Mouse (Mus musculus): ENCODE data around the gene Npffr2. TPM values are rescaled to one million over a fixed set of nuclear protein-coding genes. Genes with fewer than 3 reads are reported as not detected.

The Npffr2 gene
- total and polyA plus RNA-seq, 3 experiments, result not detected

GRCm38 (mm10) chr5:89578678-89579077 is 51.4 kb downstream of the Npffr2 start:
- Histone ChIP-seq H3K9ac (ENCODE audit: low read depth, low read length) (no peak overlapping the region), H3K27ac (no peak overlapping the region), H3K36me3 (ENCODE audit: control insufficient read depth, insufficient read depth, low read length) (no peaks in the 10 kb centered on the region), H3K27me3 (ENCODE audit: control insufficient read depth, insufficient read depth, low read length) (no peaks in the 10 kb centered on the region), H3K79me2 (replicated peaks; ENCODE audit: control insufficient read depth, insufficient read depth, low read length) (no peaks in the 10 kb centered on the region), H3K4me3 (no peak overlapping the region), H3K4me1 (ENCODE audit: control insufficient read depth, insufficient read depth, low read length) (no peaks in the 10 kb centered on the region)
- whole genome bisulfite sequencing, result 66% methylated on average over 1 of the region's 1 CpGs
- intact Hi-C loops (cut with DNase I), result no loop called here
- TF ChIP-seq CTCF (IDR thresholded peaks at IDR 0.05), result no peak
- no peak for TF ChIP-seq EP300 (IDR thresholded peaks at IDR 0.05; ENCODE audit: insufficient read depth, low read depth, low read length)
- TF ChIP-seq POLR2A (IDR thresholded peaks at IDR 0.05; ENCODE audit: insufficient read depth, low read depth, low read length), result no peak
- DNase-seq, result no peak

DNA sequence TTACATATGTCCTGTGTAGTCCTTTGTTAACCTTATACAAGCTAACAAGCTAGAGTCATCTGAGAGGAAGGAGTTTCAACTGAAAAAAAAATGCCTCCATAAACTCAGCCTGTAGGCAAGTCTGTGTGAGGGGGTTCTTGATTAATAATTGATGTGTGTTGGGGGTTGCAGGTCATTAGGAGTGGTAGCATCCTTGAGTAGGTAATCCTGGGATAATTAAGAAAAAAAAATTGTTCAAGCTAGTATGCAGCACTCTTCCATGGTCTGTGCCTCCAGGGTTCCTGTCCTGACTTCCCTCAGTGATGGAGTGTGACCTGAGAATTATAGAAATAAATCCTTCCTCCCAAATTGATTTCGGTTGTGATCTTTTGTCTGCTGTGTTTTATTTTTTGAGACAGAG is 52.0 kb downstream of the Npffr2 start:
- no peaks in the 10 kb centered on the region for H3K79me2 ChIP-seq (replicated peaks; ENCODE audit: control insufficient read depth, insufficient read depth, low read length)
- no peak overlapping the region for H3K4me3 ChIP-seq
- no peak overlapping the region for H3K27ac ChIP-seq
- intact Hi-C loops (cut with DNase I), result no loop called here
- no peaks in the 10 kb centered on the region for H3K36me3 ChIP-seq (ENCODE audit: control insufficient read depth, insufficient read depth, low read length)
- no peak for TF ChIP-seq CTCF (IDR thresholded peaks at IDR 0.05)
- no peak overlapping the region for H3K9ac ChIP-seq (ENCODE audit: low read depth, low read length)
- 75% methylated on average over 1 of the region's 1 CpGs for WGBS
- no peaks in the 10 kb centered on the region for H3K27me3 ChIP-seq (ENCODE audit: control insufficient read depth, insufficient read depth, low read length)
- H3K4me1 ChIP-seq (ENCODE audit: control insufficient read depth, insufficient read depth, low read length), result no peaks in the 10 kb centered on the region
- no peak for DNase-seq

DNA sequence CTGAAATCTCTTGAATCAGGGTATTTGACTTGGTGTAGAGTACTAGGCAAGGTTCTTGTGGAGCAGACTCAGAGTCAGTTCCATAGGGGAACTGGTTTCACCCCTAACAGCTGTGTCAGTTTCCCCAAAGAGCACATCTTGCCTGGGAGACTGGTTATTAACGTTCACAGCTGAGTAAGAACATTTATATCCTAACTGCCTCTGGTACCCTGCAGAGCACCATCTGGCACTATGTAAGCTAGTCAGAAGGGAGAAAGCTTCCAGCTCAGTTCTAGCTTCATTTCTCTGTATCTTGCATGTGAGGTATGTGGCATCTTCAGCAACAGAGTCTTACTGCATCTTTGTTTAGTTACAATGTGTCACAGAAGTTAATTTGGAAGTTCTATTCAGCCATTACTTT is 53.9 kb downstream of the Npffr2 start:
- H3K27ac ChIP-seq, result no peak overlapping the region
- H3K27me3 ChIP-seq (ENCODE audit: control insufficient read depth, insufficient read depth, low read length), result no peaks in the 10 kb centered on the region
- intact Hi-C loops (cut with DNase I), result no loop called here
- TF ChIP-seq CTCF (IDR thresholded peaks at IDR 0.05) (no peak), POLR2A (IDR thresholded peaks at IDR 0.05; ENCODE audit: insufficient read depth, low read depth, low read length) (no peak), EP300 (IDR thresholded peaks at IDR 0.05; ENCODE audit: insufficient read depth, low read depth, low read length) (no peak)
- no peak for DNase-seq
- no peaks in the 10 kb centered on the region for H3K36me3 ChIP-seq (ENCODE audit: control insufficient read depth, insufficient read depth, low read length)
- no peak overlapping the region for H3K4me3 ChIP-seq
- WGBS, result 53% methylated on average over 1 of the region's 1 CpGs
- no peak overlapping the region for H3K9ac ChIP-seq (ENCODE audit: low read depth, low read length)
- H3K79me2 ChIP-seq (replicated peaks; ENCODE audit: control insufficient read depth, insufficient read depth, low read length), result no peaks in the 10 kb centered on the region
- H3K4me1 ChIP-seq (ENCODE audit: control insufficient read depth, insufficient read depth, low read length), result no peaks in the 10 kb centered on the region

DNA sequence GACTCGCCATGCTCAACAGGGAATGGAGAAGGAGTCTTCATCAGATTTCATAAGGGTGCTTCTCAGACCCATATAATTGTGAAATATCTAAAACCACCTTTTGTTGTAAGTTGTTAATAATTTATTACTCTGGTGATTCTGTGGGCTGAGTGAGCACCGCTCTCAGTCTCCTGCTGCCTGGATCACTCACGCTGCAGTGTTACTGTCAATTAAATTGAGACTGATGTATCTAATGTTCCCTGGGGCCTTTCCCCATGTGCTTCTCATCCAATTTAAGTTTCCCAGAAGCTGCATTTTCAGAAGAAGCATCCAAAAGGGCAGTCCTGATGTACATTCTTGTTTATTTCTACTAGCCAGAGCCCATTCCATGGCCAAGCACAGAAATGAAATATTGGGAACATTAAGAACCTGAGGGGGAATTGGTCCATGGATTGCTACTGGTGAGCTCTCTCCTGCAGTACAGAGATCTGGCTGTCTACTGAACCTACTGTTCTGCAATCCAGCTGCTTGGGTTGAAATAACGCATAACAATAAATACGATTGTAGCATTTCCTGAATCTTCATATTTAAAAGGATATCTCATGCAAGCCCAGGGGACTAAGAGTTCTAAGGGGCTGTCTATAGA is 54.6 kb downstream of the Npffr2 start:
- Histone ChIP-seq H3K36me3 (ENCODE audit: control insufficient read depth, insufficient read depth, low read length) (no peaks in the 10 kb centered on the region), H3K4me1 (ENCODE audit: control insufficient read depth, insufficient read depth, low read length) (no peaks in the 10 kb centered on the region), H3K27ac (no peak overlapping the region), H3K4me3 (no peak overlapping the region), H3K79me2 (replicated peaks; ENCODE audit: control insufficient read depth, insufficient read depth, low read length) (no peaks in the 10 kb centered on the region), H3K9ac (ENCODE audit: low read depth, low read length) (no peak overlapping the region), H3K27me3 (ENCODE audit: control insufficient read depth, insufficient read depth, low read length) (no peaks in the 10 kb centered on the region)
- intact Hi-C loops (cut with DNase I), result no loop called here
- WGBS, result 85% methylated on average over 5 of the region's 5 CpGs
- no peak for DNase-seq
- TF ChIP-seq CTCF (IDR thresholded peaks at IDR 0.05) (no peak), EP300 (IDR thresholded peaks at IDR 0.05; ENCODE audit: insufficient read depth, low read depth, low read length) (no peak), POLR2A (IDR thresholded peaks at IDR 0.05; ENCODE audit: insufficient read depth, low read depth, low read length) (no peak)

DNA sequence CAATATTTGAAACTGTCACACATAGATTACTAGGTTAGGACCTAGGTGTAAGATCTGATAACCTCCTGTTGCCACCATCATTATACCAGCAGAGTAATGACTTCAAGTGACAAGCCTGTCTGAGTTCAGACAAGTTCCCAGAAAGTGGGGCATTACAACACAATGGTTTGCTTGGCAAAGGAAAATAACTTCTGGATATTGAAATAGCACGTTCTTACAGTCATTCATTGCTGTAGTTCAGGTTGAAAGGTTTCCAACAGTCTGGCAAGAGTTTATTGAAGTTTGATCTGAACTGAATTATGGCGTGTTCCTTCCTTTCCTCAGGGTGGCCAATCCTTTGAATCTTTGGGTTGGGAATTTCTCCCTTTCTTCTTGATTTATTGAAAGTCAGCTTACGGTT is 57.8 kb downstream of the Npffr2 start:
- Histone ChIP-seq H3K4me1 (ENCODE audit: control insufficient read depth, insufficient read depth, low read length) (no peaks in the 10 kb centered on the region), H3K9ac (ENCODE audit: low read depth, low read length) (no peak overlapping the region), H3K36me3 (ENCODE audit: control insufficient read depth, insufficient read depth, low read length) (no peaks in the 10 kb centered on the region), H3K27me3 (ENCODE audit: control insufficient read depth, insufficient read depth, low read length) (no peaks in the 10 kb centered on the region), H3K79me2 (replicated peaks; ENCODE audit: control insufficient read depth, insufficient read depth, low read length) (no peaks in the 10 kb centered on the region), H3K4me3 (no peak overlapping the region), H3K27ac (no peak overlapping the region)
- DNase-seq, result no peak
- no peak for TF ChIP-seq POLR2A (IDR thresholded peaks at IDR 0.05; ENCODE audit: insufficient read depth, low read depth, low read length)
- TF ChIP-seq EP300 (IDR thresholded peaks at IDR 0.05; ENCODE audit: insufficient read depth, low read depth, low read length), result no peak
- no peak for TF ChIP-seq CTCF (IDR thresholded peaks at IDR 0.05)
- WGBS, result 71% methylated on average over 3 of the region's 3 CpGs
- intact Hi-C loops (cut with DNase I), result no loop called here

- Histone ChIP-seq H3K79me2 (replicated peaks; ENCODE audit: control insufficient read depth, insufficient read depth, low read length) (no peaks in the 10 kb centered on the region), H3K36me3 (ENCODE audit: control insufficient read depth, insufficient read depth, low read length) (no peaks in the 10 kb centered on the region), H3K27ac (no peak overlapping the region), H3K27me3 (ENCODE audit: control insufficient read depth, insufficient read depth, low read length) (no peaks in the 10 kb centered on the region), H3K4me1 (ENCODE audit: control insufficient read depth, insufficient read depth, low read length) (no peaks in the 10 kb centered on the region), H3K4me3 (no peak overlapping the region), H3K9ac (ENCODE audit: low read depth, low read length) (no peak overlapping the region)
- intact Hi-C loops (cut with DNase I), result no loop called here
- DNase-seq, result no peak
- WGBS, result 67% methylated on average over 4 of the region's 4 CpGs
- TF ChIP-seq CTCF (IDR thresholded peaks at IDR 0.05) (no peak), EP300 (IDR thresholded peaks at IDR 0.05; ENCODE audit: insufficient read depth, low read depth, low read length) (no peak), POLR2A (IDR thresholded peaks at IDR 0.05; ENCODE audit: insufficient read depth, low read depth, low read length) (no peak)
These were observed 65.1 kb downstream of the Npffr2 start for GRCm38 (mm10) chr5:89592301-89592700.
